19 mouse cellular contexts compared by ENCODE assay signal in genomic region chr13:53122085-53122484, GRCm38 (mm10).
DNase-seq lines count a peak whose midpoint lies in the region; ATAC-seq and TF ChIP-seq lines count a peak whose summit lies in the region.
"Had no signal": no experiment of that assay in that cellular context is flagged by ENCODE, and none has a peak within 500 bp of the region (broad histone marks: within the 10 kb centered on the region; RNA-seq: fewer than 3 reads in every experiment).

No protein-coding gene starts in this region.

- no peak overlapping the region for H3K9ac ChIP-seq in kidney, embryonic 15.5 days
- H3K9ac ChIP-seq: forebrain, embryonic 13.5 days; hindbrain, embryonic 14.5 days; liver, embryonic 14.5 days had no signal

- H3K27me3 ChIP-seq in kidney, adult 2 months (replicated peaks; ENCODE audit: control insufficient read depth, insufficient read depth, low read length): no peaks in the 10 kb centered on the region
- peaks cover 10% of the 10 kb centered on the region; the same call in 1 of the 2 replicates for H3K27me3 ChIP-seq in kidney, embryonic 15.5 days
- H3K27me3 ChIP-seq: forebrain, embryonic 13.5 days had no signal

- DNase-seq in adrenal gland, adult 2 months: peak; percentile 48
- no peak for DNase-seq in adrenal gland, postnatal 4 days (ENCODE audit: low spot score in 2 of 2)
- peak; percentile 60 for DNase-seq in kidney, adult 2 months
- peak; percentile 26 for DNase-seq in testis, postnatal 14 days (ENCODE audit: low spot score)
- DNase-seq in testis, postnatal 10 days (ENCODE audit: low spot score): no peak
- DNase-seq in spleen, adult 12 weeks (ENCODE audit: low spot score): no peak
- DNase-seq: cerebellum, adult 9-11 months; gastrocnemius, postnatal 36 days; heart, postnatal 14 days; lung, postnatal 10 days; retina, postnatal 1 day had no signal

- no peak overlapping the region for H3K4me2 ChIP-seq in kidney, embryonic 15.5 days
- H3K4me2 ChIP-seq: forebrain, embryonic 13.5 days; heart, embryonic 11.5 days; hindbrain, embryonic 14.5 days had no signal

- no peaks in the 10 kb centered on the region for H3K9me3 ChIP-seq in kidney, embryonic 15.5 days (replicated peaks)
- H3K9me3 ChIP-seq: forebrain, embryonic 13.5 days; megakaryocyte, embryonic 14.5 days had no signal

- H3K4me1 ChIP-seq in kidney, adult 2 months (ENCODE audit: control insufficient read depth, insufficient read depth, low read length): no peaks in the 10 kb centered on the region
- peaks cover 24% of the 10 kb centered on the region for H3K4me1 ChIP-seq in kidney, embryonic 15.5 days
- H3K4me1 ChIP-seq: megakaryocyte, embryonic 14.5 days had no signal

- no peak overlapping the region for H3K27ac ChIP-seq in kidney, adult 2 months (ENCODE audit: insufficient read depth, low read depth, low read length)
- H3K27ac ChIP-seq in kidney, embryonic 15.5 days: no peak overlapping the region
- H3K27ac ChIP-seq: forebrain, embryonic 13.5 days; hindbrain, embryonic 14.5 days; liver, embryonic 14.5 days had no signal

- no peak overlapping the region for H3K4me3 ChIP-seq in kidney, adult 2 months (ENCODE audit: insufficient read depth, low read depth, low read length)
- no peak overlapping the region for H3K4me3 ChIP-seq in kidney, embryonic 15.5 days (replicated peaks)
- H3K4me3 ChIP-seq: forebrain, embryonic 13.5 days; megakaryocyte, embryonic 14.5 days had no signal

- no peak for TF ChIP-seq POLR2A in kidney, adult 2 months (IDR thresholded peaks at IDR 0.05; ENCODE audit: low read depth, low read length)

- no peak for TF ChIP-seq CTCF in kidney, adult 2 months (conservative IDR thresholded peaks at IDR 0.05; ENCODE audit: insufficient read depth, insufficient read length, low read depth, low read length)

- H3K36me3 ChIP-seq in kidney, adult 2 months (ENCODE audit: control insufficient read depth, insufficient read depth, low read length): no peaks in the 10 kb centered on the region
- H3K36me3 ChIP-seq in kidney, embryonic 15.5 days: peaks cover 12% of the 10 kb centered on the region

- ATAC-seq in kidney, embryonic 15.5 days (replicated peaks; ENCODE audit: low FRiP score): no peak
- ATAC-seq in CD4-positive, CD25-positive, alpha-beta regulatory T cell, adult 4 months: no peak
- ATAC-seq: forebrain, embryonic 13.5 days; midbrain, embryonic 16.5 days had no signal

- WGBS in kidney, adult 2 months: 68% methylated on average over 8 of the region's 8 CpGs
- WGBS in kidney, embryonic 15.5 days: 77% methylated on average over 8 of the region's 8 CpGs

Comparison
In these comparisons a context has a peak if more than half of its experiments do, and no peak if none do; other contexts are left out.
1. DNase-seq: peak in adrenal gland, adult 2 months (single experiment), kidney, adult 2 months (single experiment) and testis, postnatal 14 days (single experiment); none in adrenal gland, postnatal 4 days (0 of 2), testis, postnatal 10 days (single experiment) and spleen, adult 12 weeks (single experiment).